Mouse (Mus musculus) olfactory bulb, adult 2 months (tissue): ENCODE measurements at regions not wholly inside any gene's neighbourhood (a gene's known extent, or its start where the extent isn't known, plus 50 kb on each side); places are given as distances from the start of the nearest gene placed in this dataset.

Experiments used
- CTCF ChIP-seq: fragments of 200-500 bp; IDR thresholded peaks from 2 replicates; pipeline ENCODE4 v1.5.1; 2012; ENCODE audit warnings: low read depth, mild to moderate bottlenecking, low read length, moderate library complexity; ENCODE audit not compliant: insufficient read depth
- POLR2A ChIP-seq: fragments of 200-500 bp; IDR thresholded peaks from 2 replicates; pipeline ENCODE4 v1.6.1; 2012; ENCODE audit warnings: mild to moderate bottlenecking, low read depth, low read length, moderate library complexity; ENCODE audit not compliant: insufficient read depth

DNA sequence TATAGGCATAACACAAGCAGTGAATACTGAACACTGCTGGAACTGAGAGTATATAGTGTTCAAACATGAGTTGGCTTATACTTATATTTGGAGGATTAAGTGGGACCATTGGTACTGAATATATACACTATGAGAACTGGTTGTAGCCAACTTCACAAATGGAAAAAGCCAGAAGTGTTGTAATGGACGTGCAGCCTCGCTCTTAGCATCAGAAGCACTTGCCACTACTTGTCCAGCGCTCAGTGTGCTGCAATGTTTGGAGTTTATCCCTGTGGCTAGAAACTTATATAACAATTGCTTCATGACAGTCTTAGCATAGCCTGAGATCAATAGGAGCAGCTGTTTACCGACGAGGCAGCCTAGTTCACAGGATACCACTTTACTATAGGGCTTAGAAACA, 320.8 kb upstream of the Slc39a10 start:
- TF ChIP-seq CTCF (no peak), POLR2A (no peak)
